Mouse (Mus musculus): ENCODE results near the gene Pogk. TPM values are rescaled to one million over a fixed set of nuclear protein-coding genes. Genes with fewer than 3 reads are reported as not detected.

Pogk gene
- 4.5 and 4.9 TPM in 2 replicates for polyA plus RNA-seq (2015; fragmentation: Nextera tagmentation; extraction: Ambion mirVana)

DNA sequence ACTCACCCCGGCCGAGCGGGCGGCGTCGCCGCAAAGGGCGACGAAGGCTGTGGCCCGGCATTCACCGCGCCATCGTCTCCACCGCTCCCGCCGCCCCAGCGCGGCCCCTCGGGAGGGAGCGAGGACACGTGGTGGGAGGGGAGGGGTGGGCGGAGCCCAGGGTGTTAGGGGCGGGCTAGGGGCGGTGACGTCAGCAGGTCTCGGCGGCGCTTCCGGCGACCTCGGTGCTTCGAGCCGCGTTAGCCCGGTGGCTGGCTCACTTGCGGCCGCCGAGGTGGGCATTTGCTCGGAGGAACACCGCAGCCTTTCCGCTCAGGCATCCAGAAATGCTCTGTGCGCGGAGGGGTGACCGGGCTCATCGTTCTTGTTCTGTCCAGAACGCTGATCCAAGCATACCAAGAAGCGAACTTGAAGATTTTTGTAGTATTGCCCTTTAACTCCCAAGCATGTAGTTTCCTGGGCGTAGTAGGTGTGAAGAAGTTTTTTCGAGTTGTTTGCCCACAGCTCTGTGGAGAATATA, at the start of gene Pogk:
Pogk (minus strand) TSS at position 163 of the 520 bp plus-strand sequence.

GRCm38 (mm10) chr1:166379013-166379629, 30.5 kb downstream of the Pogk start, which contains the start of gene Tada1:
Gene Tada1, plus strand, starts transcription at chr1:166379097.

Other genes starting within 250 kb of the Pogk start
- not detected in 2 replicates for gene Mael, start 171.1 kb downstream of the Pogk start, polyA plus RNA-seq (2015; fragmentation: Nextera tagmentation; extraction: Ambion mirVana)
- 1.9 and 3.0 TPM in 2 replicates for gene Ildr2, start 155.7 kb downstream of the Pogk start, polyA plus RNA-seq (2015; fragmentation: Nextera tagmentation; extraction: Ambion mirVana)
- 18.9 and 20.4 TPM in 2 replicates for gene Tada1, start 30.8 kb downstream of the Pogk start, polyA plus RNA-seq (2015; fragmentation: Nextera tagmentation; extraction: Ambion mirVana)
- gene Gm4846, start 87.7 kb upstream of the Pogk start, polyA plus RNA-seq (2015; fragmentation: Nextera tagmentation; extraction: Ambion mirVana): not detected in 2 replicates
- not detected in 2 replicates for gene Gm4847, start 237.8 kb upstream of the Pogk start, polyA plus RNA-seq (2015; fragmentation: Nextera tagmentation; extraction: Ambion mirVana)

Measured in urinary bladder, postnatal 0 days (tissue).